Mouse (Mus musculus) forebrain, postnatal 0 days (tissue): ENCODE results near the gene Ndst2. TPM values are rescaled to one million over a fixed set of nuclear protein-coding genes. Genes with fewer than 3 reads are reported as not detected.
A peak's percentile ranks its signal among the peaks of the same experiment; 100 is the strongest.

Experiments used
- ATAC-seq: fragments of 200-750 bp; cut with Nextera tagmentation; 2 replicates; pipeline ENCODE4 v1.8.0; 2017; ENCODE audit warnings: mild to moderate bottlenecking, moderate library complexity
- DNase-seq: peaks from one replicate; pipeline ENCODE4 v3.0.0-alpha.2; 2015
- H3K27ac ChIP-seq: fragments of 300-500 bp; sonication (generic); 2 replicates; pipeline ENCODE4 v1.5.1; 2014; ENCODE audit warnings: low read depth, mild to moderate bottlenecking, antibody characterized with exemption, low read length, moderate library complexity, mixed read lengths
- H3K27me3 ChIP-seq: fragments of 300-500 bp; sonication (generic); 2 replicates; pipeline ENCODE4 v1.6.1; 2014; ENCODE audit warnings: mild to moderate bottlenecking, low read length, mixed read lengths; ENCODE audit not compliant: insufficient read depth
- H3K36me3 ChIP-seq: fragments of 300-500 bp; sonication (generic); 2 replicates; pipeline ENCODE4 v1.6.1; 2014; ENCODE audit warnings: mild to moderate bottlenecking, moderate library complexity; ENCODE audit not compliant: insufficient read depth
- H3K4me1 ChIP-seq: fragments of 300-500 bp; sonication (generic); 2 replicates; pipeline ENCODE4 v1.6.1; 2014; ENCODE audit warnings: antibody characterized with exemption; ENCODE audit not compliant: insufficient read depth
- H3K4me2 ChIP-seq: fragments of 300-500 bp; sonication (generic); 2 replicates; pipeline ENCODE4 v1.6.1; 2014; ENCODE audit warnings: low read depth, mild to moderate bottlenecking, moderate library complexity
- H3K4me3 ChIP-seq: fragments of 300-500 bp; sonication (generic); 2 replicates; pipeline ENCODE4 v1.5.1; 2014; ENCODE audit warnings: low read depth, low read length, mixed read lengths
- H3K9ac ChIP-seq: fragments of 300-500 bp; sonication (generic); 2 replicates; pipeline ENCODE4 v1.6.1; 2014; ENCODE audit warnings: mild to moderate bottlenecking
- H3K9me3 ChIP-seq: fragments of 300-500 bp; sonication (generic); 2 replicates; pipeline ENCODE4 v1.6.1; 2016; ENCODE audit warnings: low read length
- CTCF ChIP-seq: sonication (generic); IDR thresholded peaks from 2 replicates; pipeline ENCODE4 v1.5.1; 2016; ENCODE audit warnings: antibody characterized with exemption, control low read depth, low read depth
- WGBS: fragments of 180-500 bp; shearing (Covaris S2); extraction: QIAGEN DNeasy Blood & Tissue Kit; methylation state at CpG from one replicate; pipeline ENCODE4 v1.1.7; 2014; 5-methylcytosine and 5-hydroxymethylcytosine counted together
- polyA plus RNA-seq: library from polyadenylated mRNA; unstranded; fragments of >200 nt; fragmentation: Nextera tagmentation; extraction: Ambion mirVana; gene quantifications from 2 replicates; pipeline ENCODE4 v1.2.1, GENCODE M21; 2015
- total RNA-seq: library from RNA; depleted of rRNA; stranded (reverse); fragments of >200 nt; gene quantifications from 2 replicates; pipeline ENCODE4 v1.2.3, GENCODE M21; 2014

Gene Ndst2
- total and polyA plus RNA-seq, 2 experiments from 2014 or later: 11.2 to 25.0 TPM

DNA sequence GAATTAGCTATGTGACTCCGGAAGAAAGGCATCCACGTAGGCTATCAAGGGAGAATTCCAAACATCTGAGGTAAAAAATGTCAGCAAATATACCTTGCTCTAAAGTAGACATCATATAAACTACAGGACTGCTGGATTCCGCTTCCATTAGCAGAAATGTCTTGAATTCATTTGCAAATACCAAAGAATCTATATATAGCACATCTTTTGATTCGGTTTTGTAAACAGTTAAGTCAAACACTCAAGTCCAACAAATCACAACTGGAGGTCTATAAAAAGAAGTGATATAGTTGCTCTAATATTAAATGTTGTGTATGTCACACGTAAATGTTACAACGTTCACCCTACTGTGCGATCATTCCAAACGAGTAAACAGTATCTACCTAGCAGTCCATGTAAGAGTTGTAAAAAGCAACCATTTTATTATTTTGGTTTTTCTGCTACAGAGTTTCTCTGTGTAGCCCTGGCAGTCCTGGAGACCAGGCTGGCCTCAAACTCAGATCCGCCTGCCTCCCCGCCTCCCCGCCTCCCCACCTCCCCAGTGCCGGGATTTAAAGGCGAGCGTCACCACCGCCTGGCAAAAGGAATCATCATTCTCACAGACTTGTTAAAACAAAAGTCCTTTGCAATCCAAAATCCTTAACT lies 32.1 kb downstream of the Ndst2 start:
- peak overlapping the region; percentile 82 for H3K4me3 ChIP-seq
- H3K9ac ChIP-seq: peak overlapping the region; percentile 93
- no peaks in the 10 kb centered on the region for H3K27me3 ChIP-seq
- H3K36me3 ChIP-seq: 0 out of 2 replicates have a peak, but pooled peaks cover 10% of the 10 kb centered on the region
- H3K4me2 ChIP-seq: peak overlapping the region; percentile 64
- peak overlapping the region; percentile 92 for H3K27ac ChIP-seq
- peak; percentile 34 for ATAC-seq
- TF ChIP-seq CTCF: no peak
- H3K4me1 ChIP-seq: peaks cover 14% of the 10 kb centered on the region
- H3K9me3 ChIP-seq: no peaks in the 10 kb centered on the region
- peak; percentile 4 for DNase-seq
- WGBS: 14% methylated on average over 15 of the region's 15 CpGs

DNA sequence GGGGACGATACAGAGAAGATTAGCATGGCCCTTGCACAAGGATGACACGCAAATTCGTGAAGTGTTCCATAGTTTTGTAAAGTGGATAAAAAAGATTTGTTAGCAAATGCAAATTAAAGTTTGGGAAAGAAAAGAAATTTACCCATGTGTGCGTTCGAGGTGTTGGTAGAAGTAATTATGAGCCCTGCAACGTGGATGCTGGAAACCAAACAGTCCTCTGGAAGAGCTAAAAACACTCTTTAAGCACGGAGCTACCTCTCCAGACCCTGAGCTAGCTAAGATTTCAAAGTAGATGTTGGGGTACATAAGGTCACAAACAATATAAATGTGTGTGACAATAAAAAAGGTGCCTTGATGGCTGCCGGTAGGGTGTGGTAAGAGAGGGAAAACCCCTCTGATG lies 32.8 kb downstream of the Ndst2 start:
- no peak overlapping the region for H3K9ac ChIP-seq

DNA sequence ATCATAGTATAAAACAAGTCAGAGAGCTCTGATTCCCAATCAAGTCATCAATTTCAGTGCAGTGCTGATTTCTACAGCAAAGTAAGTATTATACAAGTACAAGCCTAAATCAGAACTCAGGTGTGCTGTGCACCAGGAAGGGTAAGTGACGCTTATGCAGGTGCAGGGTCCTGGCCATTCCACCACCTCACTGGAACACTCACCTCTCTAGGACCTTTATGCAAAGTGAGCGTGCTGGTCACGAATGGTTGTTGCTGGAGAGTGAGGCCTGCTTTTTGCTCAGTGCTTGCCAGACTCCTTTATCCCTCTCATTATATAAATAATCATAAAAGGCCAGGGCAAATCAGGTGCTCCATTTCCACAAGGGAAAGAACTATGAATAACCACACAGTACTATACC lies 34.0 kb downstream of the Ndst2 start:
- Histone ChIP-seq H3K4me2 (no peak overlapping the region), H3K4me3 (no peak overlapping the region), H3K36me3 (0 out of 2 replicates have a peak, but pooled peaks cover 10% of the 10 kb centered on the region), H3K9ac (no peak overlapping the region), H3K9me3 (no peaks in the 10 kb centered on the region), H3K27me3 (no peaks in the 10 kb centered on the region), H3K27ac (no peak overlapping the region), H3K4me1 (peaks cover 23% of the 10 kb centered on the region)
- no peak for TF ChIP-seq CTCF
- DNase-seq (no peak), ATAC-seq (no peak)
- 89% methylated on average over 3 of the region's 3 CpGs for WGBS

More for the DNA sequence above, 32.8 kb downstream of the Ndst2 start:
- Histone ChIP-seq H3K4me3 (peak overlapping the region; percentile 82; the same call in 1 of the 2 replicates), H3K4me2 (peak overlapping the region; percentile 64), H3K27ac (no peak overlapping the region), H3K9me3 (no peaks in the 10 kb centered on the region), H3K36me3 (0 out of 2 replicates have a peak, but pooled peaks cover 10% of the 10 kb centered on the region), H3K4me1 (peaks cover 19% of the 10 kb centered on the region), H3K27me3 (no peaks in the 10 kb centered on the region)
- no peak for TF ChIP-seq CTCF
- WGBS: 66% methylated on average over 8 of the region's 8 CpGs
- ATAC-seq (no peak), DNase-seq (no peak)

DNA sequence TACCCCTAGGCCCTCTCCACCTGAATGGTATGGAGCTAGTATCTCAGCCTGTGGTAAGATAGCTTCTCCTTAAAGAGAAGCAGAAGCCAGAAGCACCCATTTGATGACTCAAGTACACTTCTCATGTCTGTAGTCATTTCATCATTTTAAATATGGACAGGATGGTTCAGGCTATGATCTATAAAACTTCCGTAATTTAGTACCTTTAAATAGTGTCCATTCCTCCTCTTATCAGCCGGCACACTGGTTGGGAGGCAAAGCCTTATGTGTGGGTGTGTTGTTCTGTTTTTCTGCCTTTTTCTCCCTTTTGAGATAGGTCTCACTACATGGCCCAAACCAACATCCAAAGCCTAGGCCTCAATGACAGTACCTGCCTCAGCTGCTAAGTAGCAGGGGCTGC lies 35.8 kb downstream of the Ndst2 start:
- 0 out of 2 replicates have a peak overlapping the region, but pooled peaks have one; percentile 18 for H3K9ac ChIP-seq
- H3K4me2 ChIP-seq: peak overlapping the region; percentile 71

DNA sequence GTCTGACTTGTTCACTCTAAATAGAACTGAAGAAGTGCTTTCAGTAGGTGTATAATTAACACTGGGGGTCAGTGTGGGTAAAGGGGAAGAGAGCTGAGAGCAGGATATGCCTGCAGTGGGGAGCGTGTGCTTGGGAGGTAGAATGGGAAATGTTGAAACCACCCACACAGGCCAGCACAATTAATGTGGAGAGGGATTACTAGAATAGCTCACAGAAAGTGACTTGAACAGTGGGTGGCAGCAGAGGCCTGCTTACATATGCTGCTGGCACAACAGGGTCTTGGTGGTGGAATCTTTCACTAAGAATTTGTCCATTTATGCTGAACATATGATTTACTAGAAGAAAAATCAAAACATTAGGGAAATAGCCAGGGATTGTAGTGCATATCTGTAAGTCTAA lies 37.4 kb downstream of the Ndst2 start:
- H3K9ac ChIP-seq: no peak overlapping the region
- no peaks in the 10 kb centered on the region for H3K27me3 ChIP-seq
- DNase-seq (peak; percentile 65), ATAC-seq (0 out of 2 replicates have a peak, but pooled peaks have one; percentile 18)
- peak overlapping the region; percentile 71 for H3K4me2 ChIP-seq
- H3K27ac ChIP-seq: 0 out of 2 replicates have a peak overlapping the region, but pooled peaks have one; percentile 10
- peak; percentile 68 for TF ChIP-seq CTCF
- WGBS: 12% methylated on average over 1 of the region's 1 CpGs
- H3K36me3 ChIP-seq: peaks cover 28% of the 10 kb centered on the region
- H3K9me3 ChIP-seq: no peaks in the 10 kb centered on the region
- H3K4me3 ChIP-seq: peak overlapping the region; percentile 83
- H3K4me1 ChIP-seq: peaks cover 28% of the 10 kb centered on the region

More for the DNA sequence above, 35.8 kb downstream of the Ndst2 start:
- ATAC-seq: no peak
- 86% methylated on average over 2 of the region's 2 CpGs for WGBS
- no peak for DNase-seq
- Histone ChIP-seq H3K27ac (no peak overlapping the region), H3K4me1 (peaks cover 28% of the 10 kb centered on the region), H3K9me3 (no peaks in the 10 kb centered on the region), H3K4me3 (no peak overlapping the region), H3K36me3 (peaks cover 13% of the 10 kb centered on the region), H3K27me3 (no peaks in the 10 kb centered on the region)
- no peak for TF ChIP-seq CTCF

DNA sequence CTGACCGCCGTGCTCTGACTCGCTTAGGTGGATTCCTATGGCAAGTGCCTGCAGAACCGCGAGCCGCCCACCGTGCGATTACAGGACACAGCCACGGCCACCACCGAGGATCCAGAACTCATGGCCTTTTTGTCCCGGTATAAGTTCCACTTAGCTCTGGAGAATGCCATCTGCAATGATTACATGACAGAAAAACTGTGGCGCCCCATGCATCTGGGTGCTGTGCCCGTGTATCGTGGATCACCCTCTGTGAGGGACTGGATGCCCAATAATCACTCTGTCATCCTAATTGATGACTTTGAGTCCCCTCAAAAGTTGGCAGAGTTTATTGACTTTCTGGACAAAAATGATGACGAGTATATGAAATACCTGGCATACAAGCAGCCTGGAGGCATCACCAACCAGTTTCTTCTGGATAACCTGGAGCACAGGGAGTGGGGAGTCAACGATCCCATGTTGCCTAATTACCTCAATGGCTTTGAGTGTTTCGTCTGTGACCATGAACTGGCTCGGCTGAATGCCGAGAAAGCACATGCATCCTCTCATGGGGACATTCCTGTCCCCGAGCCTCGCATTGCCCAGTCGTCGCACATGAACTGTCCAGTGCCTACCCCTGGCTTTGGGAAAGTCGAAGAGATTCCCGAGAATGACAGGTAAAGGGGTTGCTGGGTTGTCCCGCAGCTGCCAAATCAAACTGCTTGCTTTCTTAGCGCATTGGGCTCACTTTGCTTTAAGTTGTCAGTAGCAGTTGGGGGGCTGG lies 38.4 kb downstream of the Ndst2 start:
- H3K4me2 ChIP-seq: peak overlapping the region; percentile 71
- DNase-seq (peak; percentile 13), ATAC-seq (no peak)
- 11% methylated on average over 27 of the region's 27 CpGs for WGBS
- H3K36me3 ChIP-seq: peaks cover 38% of the 10 kb centered on the region
- peak overlapping the region; percentile 95 for H3K27ac ChIP-seq
- H3K4me3 ChIP-seq: peak overlapping the region; percentile 83
- no peak for TF ChIP-seq CTCF
- H3K4me1 ChIP-seq: peaks cover 28% of the 10 kb centered on the region
- H3K9me3 ChIP-seq: no peaks in the 10 kb centered on the region
- H3K27me3 ChIP-seq: no peaks in the 10 kb centered on the region
- peak overlapping the region; percentile 86 for H3K9ac ChIP-seq
